Mouse (Mus musculus) intestine, embryonic 16.5 days (tissue): ENCODE measurements around the gene Stmn1. TPM values are rescaled to one million over a fixed set of nuclear protein-coding genes. Genes with fewer than 3 reads are reported as not detected.
"Not testable (repeated sequence)": the region's sequence is repeated elsewhere in the genome, so short reads cannot be mapped to it uniquely, and the experiment has no call there.

Experiments
- ATAC-seq: fragments of 200-750 bp; cut with Nextera tagmentation; 2 replicates; pipeline ENCODE4 v1.8.0; 2017; ENCODE audit warnings: moderate TSS enrichment, moderate library complexity
- H3K27ac ChIP-seq: fragments of 300-500 bp; sonication (generic); 2 replicates; pipeline ENCODE4 v1.5.1; 2014; ENCODE audit warnings: mild to moderate bottlenecking, low read length
- H3K27me3 ChIP-seq: fragments of 300-500 bp; sonication (generic); replicated peaks from 2 replicates; pipeline ENCODE4 v1.6.1; 2014; ENCODE audit warnings: low read length, control low read depth, mixed read lengths; ENCODE audit not compliant: control insufficient read depth, insufficient read depth
- H3K36me3 ChIP-seq: fragments of 300-500 bp; sonication (generic); 2 replicates; pipeline ENCODE4 v1.6.1; 2014; ENCODE audit warnings: low read length, control low read depth; ENCODE audit not compliant: control insufficient read depth, insufficient read depth
- H3K4me1 ChIP-seq: fragments of 300-500 bp; sonication (generic); 2 replicates; pipeline ENCODE4 v1.6.1; 2014; ENCODE audit warnings: low read length, control low read depth, mixed read lengths; ENCODE audit not compliant: control insufficient read depth, insufficient read depth
- H3K4me2 ChIP-seq: fragments of 300-500 bp; sonication (generic); 2 replicates; pipeline ENCODE4 v1.6.1; 2014; ENCODE audit warnings: low read depth, low read length, control low read depth
- H3K4me3 ChIP-seq: fragments of 300-500 bp; sonication (generic); 2 replicates; pipeline ENCODE4 v1.5.1; 2014; ENCODE audit warnings: mild to moderate bottlenecking, low read length
- H3K9ac ChIP-seq: fragments of 300-500 bp; sonication (generic); 2 replicates; pipeline ENCODE4 v1.6.1; 2014; ENCODE audit warnings: low read depth, low read length
- H3K9me3 ChIP-seq: fragments of 300-500 bp; sonication (generic); 2 replicates; pipeline ENCODE4 v1.6.1; 2016; ENCODE audit warnings: low read length, control low read depth; ENCODE audit not compliant: control insufficient read depth
- WGBS: fragments of 180-500 bp; shearing (Covaris S2); extraction: QIAGEN DNeasy Blood & Tissue Kit; methylation state at CpG from one replicate; pipeline ENCODE4 v1.1.7; 2014; 5-methylcytosine and 5-hydroxymethylcytosine counted together
- polyA plus RNA-seq: library from polyadenylated mRNA; unstranded; fragments of >200 nt; fragmentation: Nextera tagmentation; extraction: Ambion mirVana; gene quantifications from 2 replicates; pipeline ENCODE4 v1.2.1, GENCODE M21; 2015

The Stmn1 gene
- polyA plus RNA-seq, 1 experiment from 2014 or later: 1,127 TPM

DNA sequence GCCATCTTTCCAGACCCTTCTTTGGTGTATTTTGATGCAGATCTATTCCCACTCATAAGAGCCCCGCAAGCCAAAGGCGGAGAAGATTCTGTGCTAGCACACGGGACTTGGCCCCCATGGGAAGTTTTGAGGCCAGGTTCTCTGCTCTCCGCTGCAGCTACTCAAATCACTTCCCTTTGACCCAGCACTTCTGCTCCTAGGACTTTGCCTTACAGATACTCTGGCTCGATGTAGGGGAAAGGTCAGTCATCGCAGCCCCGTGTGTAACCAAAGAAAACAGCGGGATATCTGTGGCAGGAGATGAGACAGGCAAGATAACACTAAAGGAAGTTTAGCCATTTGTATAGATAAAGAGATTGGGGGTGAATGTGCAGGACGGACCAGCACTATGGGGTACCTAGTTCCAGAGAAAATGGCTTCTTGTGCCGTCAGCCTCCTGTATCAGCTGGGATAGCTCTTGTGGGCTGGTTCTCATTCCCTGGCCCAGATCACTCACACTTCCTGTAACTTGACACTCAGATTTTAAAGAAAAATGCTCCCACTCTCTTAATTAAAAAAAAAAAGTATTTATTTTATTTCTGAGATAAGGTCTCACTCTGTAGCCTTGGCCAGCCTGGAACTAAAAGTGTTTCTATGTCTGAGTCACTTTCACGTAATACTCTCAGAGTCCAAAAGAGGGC is 22.0 kb downstream of the Stmn1 start:
- Histone ChIP-seq H3K4me1 (peaks cover 18% of the 10 kb centered on the region), H3K9ac (no peak overlapping the region), H3K4me3 (no peak overlapping the region), H3K4me2 (no peak overlapping the region), H3K36me3 (no peaks in the 10 kb centered on the region), H3K27ac (peak overlapping the region; percentile 60), H3K27me3 (no peaks in the 10 kb centered on the region), H3K9me3 (no peaks in the 10 kb centered on the region)
- peak; percentile 66 for ATAC-seq
- WGBS: 67% methylated on average over 11 of the region's 11 CpGs

- no peaks in the 10 kb centered on the region for H3K36me3 ChIP-seq
- no peaks in the 10 kb centered on the region for H3K27me3 ChIP-seq
- ATAC-seq: peak; percentile 17; the same call in 1 of the 2 replicates
- no peaks in the 10 kb centered on the region for H3K9me3 ChIP-seq
- H3K4me3 ChIP-seq: no peak overlapping the region
- 55% methylated on average over 6 of the region's 6 CpGs for WGBS
- H3K27ac ChIP-seq: no peak overlapping the region; the same call in 1 of the 2 replicates
- peaks cover 28% of the 10 kb centered on the region for H3K4me1 ChIP-seq
- no peak overlapping the region for H3K4me2 ChIP-seq
- no peak overlapping the region for H3K9ac ChIP-seq
Measured at GRCm38 (mm10) chr4:134491716-134492115, 23.6 kb downstream of the Stmn1 start.

DNA sequence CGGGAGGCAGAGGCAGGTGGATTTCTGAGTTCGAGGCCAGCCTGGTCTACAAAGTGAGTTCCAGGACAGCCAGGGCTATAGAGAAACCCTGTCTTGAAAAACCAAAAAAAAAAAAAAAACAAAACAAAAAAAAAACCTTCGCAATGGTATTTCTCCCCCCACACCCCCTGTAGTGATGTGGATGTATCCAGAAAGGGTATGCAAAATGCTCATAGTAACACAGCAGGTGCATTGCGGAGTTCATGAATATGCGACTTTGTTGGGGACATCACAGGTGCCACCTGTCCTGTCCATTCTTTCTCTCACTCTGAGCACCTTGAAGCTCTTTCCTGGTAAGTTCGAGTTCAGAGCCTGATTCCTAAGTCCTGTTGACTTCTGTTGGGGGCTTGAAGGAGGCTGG is 26.0 kb downstream of the Stmn1 start:
- H3K4me2 ChIP-seq, H3K36me3 ChIP-seq, H3K27ac ChIP-seq, H3K27me3 ChIP-seq, H3K9me3 ChIP-seq, H3K9ac ChIP-seq, ATAC-seq, H3K4me3 ChIP-seq: not testable (repeated sequence)
- H3K4me1 ChIP-seq: peaks cover 34% of the 10 kb centered on the region
- 91% methylated on average over 6 of the region's 6 CpGs for WGBS

DNA sequence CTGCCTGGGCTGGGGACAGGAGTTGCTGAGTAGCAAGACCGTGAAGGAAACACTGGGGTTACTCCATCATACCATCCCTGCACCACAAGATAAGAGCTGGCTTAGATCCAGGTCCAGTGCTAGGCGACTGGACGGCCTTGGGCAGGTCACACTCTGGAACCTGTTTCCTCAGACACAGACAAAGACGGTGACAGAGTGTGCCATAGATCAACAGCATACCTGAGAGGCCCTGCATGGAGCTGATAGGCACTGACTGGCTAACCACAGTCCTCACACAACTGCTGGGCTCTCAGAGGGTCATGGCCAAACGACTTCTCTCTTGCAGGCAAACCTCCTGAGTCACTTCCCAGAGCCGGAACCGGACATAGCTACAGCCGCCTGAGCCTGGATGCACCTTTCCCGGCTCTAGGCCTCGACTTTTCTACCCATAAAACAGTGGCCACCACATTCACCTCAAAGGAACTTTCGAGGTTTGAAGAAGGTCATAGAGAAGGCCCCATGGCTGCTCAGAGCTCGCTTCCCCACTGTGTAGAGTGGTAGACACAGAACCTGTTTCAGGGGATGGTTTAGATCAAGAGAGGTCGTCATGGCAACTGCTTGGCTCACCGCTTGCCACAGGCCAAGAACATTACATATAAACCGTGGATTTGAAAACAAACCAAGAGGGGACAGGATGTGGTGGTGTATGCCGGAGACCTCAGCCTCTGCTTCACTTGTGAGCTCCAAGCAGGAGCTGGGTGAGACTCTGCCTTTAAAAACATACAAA is 26.8 kb downstream of the Stmn1 start:
- Histone ChIP-seq H3K4me3 (no peak overlapping the region), H3K9ac (no peak overlapping the region), H3K9me3 (no peaks in the 10 kb centered on the region), H3K27me3 (no peaks in the 10 kb centered on the region), H3K27ac (peak overlapping the region; percentile 85), H3K4me1 (peaks cover 32% of the 10 kb centered on the region), H3K36me3 (no peaks in the 10 kb centered on the region), H3K4me2 (no peak overlapping the region)
- peak; percentile 56 for ATAC-seq
- WGBS: 53% methylated on average over 16 of the region's 16 CpGs

DNA sequence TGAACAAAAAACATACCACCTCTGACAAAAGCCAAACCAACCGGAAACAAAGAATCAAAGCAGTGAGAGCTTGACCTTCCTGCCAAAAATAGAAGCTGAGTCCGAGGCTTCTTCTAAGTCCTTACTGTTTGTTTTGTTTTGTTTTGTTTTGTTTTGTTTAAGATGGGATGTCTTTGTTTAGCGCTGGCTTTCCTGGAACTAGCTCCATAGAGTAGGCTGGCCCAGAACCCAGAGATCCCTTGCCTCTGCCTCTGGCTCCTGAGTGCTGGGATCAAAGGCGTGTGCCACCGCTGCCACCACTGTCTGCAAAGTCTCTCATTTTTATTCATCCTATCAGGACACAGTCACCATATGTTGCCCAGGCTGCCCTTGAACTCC is 27.4 kb downstream of the Stmn1 start:
- no peak overlapping the region for H3K9ac ChIP-seq
- no peaks in the 10 kb centered on the region for H3K9me3 ChIP-seq
- peaks cover 32% of the 10 kb centered on the region for H3K4me1 ChIP-seq
- H3K27me3 ChIP-seq: no peaks in the 10 kb centered on the region
- H3K36me3 ChIP-seq: no peaks in the 10 kb centered on the region
- 69% methylated on average over 5 of the region's 5 CpGs for WGBS
- H3K4me2 ChIP-seq: no peak overlapping the region
- no peak overlapping the region for H3K4me3 ChIP-seq
- peak overlapping the region; percentile 85 for H3K27ac ChIP-seq
- ATAC-seq: no peak

GRCm38 (mm10) chr4:134496595-134497210 is 28.6 kb downstream of the Stmn1 start, which contains the start of gene Paqr7:
Gene Paqr7, plus strand, starts transcription at chr4:134496697.
- no peaks in the 10 kb centered on the region for H3K9me3 ChIP-seq
- ATAC-seq: peak; percentile 71
- H3K27ac ChIP-seq: peak within 1 kb of the TSS; percentile 83
- H3K36me3 ChIP-seq: no peaks in the 10 kb centered on the region
- no peaks in the 10 kb centered on the region for H3K27me3 ChIP-seq
- peak within 1 kb of the TSS; percentile 88 for H3K4me2 ChIP-seq
- H3K9ac ChIP-seq: peak within 1 kb of the TSS; percentile 69
- H3K4me1 ChIP-seq: peaks cover 30% of the 10 kb centered on the region
- peak within 1 kb of the TSS; percentile 56 for H3K4me3 ChIP-seq
- 4% methylated on average over 35 of the region's 35 CpGs for WGBS

- H3K9ac ChIP-seq: peak overlapping the region; percentile 69
- no peaks in the 10 kb centered on the region for H3K27me3 ChIP-seq
- peak overlapping the region; percentile 83 for H3K27ac ChIP-seq
- peak overlapping the region; percentile 56 for H3K4me3 ChIP-seq
- ATAC-seq: peak; percentile 34
- 16% methylated on average over 6 of the region's 6 CpGs for WGBS
- H3K4me1 ChIP-seq: peaks cover 25% of the 10 kb centered on the region
- no peaks in the 10 kb centered on the region for H3K36me3 ChIP-seq
- no peaks in the 10 kb centered on the region for H3K9me3 ChIP-seq
- peak overlapping the region; percentile 88 for H3K4me2 ChIP-seq
Measured at GRCm38 (mm10) chr4:134497223-134497622, 29.1 kb downstream of the Stmn1 start.

DNA sequence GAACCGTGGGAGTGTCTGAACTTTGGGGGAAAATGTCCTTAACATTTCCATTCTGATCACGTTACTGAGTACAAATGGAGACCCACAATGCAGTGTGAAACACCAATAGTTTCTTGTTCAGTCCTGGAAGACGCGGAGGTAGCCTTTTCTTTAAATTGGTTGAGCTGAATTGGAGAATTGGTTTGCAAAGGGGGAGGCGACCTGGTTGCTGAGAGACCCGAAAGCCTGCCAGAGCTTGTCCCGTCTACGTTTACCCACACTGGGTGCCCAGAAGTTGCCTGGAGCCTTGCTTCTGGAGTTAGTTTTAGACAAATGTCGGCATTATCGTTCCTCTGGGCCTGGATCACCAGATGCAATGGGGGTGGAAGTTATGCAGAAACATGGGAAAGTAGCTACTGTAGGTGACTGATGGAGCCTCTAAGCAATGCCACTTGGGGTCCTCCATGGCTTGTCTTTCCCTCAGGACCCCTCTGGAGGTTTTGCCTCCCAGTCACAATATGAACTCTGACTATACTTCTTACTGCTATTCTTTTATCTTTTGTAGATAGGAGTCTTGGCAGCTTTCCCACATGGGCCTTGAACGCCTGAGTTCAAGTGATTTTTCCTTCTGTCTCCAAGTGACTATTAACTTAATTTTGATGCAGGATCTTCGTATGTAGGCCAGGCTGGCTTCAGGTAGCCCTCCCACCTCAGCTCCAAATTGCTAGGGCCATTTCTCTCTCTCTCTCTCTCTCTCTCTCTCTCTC is 30.0 kb downstream of the Stmn1 start:
- no peaks in the 10 kb centered on the region for H3K36me3 ChIP-seq
- WGBS: 67% methylated on average over 12 of the region's 12 CpGs
- H3K4me2 ChIP-seq: peak overlapping the region; percentile 88; the same call in 1 of the 2 replicates
- H3K27me3 ChIP-seq: no peaks in the 10 kb centered on the region
- H3K27ac ChIP-seq: peak overlapping the region; percentile 9; the same call in 1 of the 2 replicates
- 0 out of 2 replicates have a peak overlapping the region, but pooled peaks have one; percentile 69 for H3K9ac ChIP-seq
- peaks cover 25% of the 10 kb centered on the region for H3K4me1 ChIP-seq
- peak overlapping the region; percentile 56 for H3K4me3 ChIP-seq
- ATAC-seq: no peak
- H3K9me3 ChIP-seq: no peaks in the 10 kb centered on the region

- H3K9ac ChIP-seq, H3K4me2 ChIP-seq, H3K9me3 ChIP-seq, H3K27me3 ChIP-seq, H3K27ac ChIP-seq, H3K4me3 ChIP-seq, H3K36me3 ChIP-seq, ATAC-seq: not testable (repeated sequence)
- peaks cover 23% of the 10 kb centered on the region for H3K4me1 ChIP-seq
- 86% methylated on average over 6 of the region's 6 CpGs for WGBS
Measured at GRCm38 (mm10) chr4:134498983-134499382, 30.9 kb downstream of the Stmn1 start.
